Mouse (Mus musculus): ENCODE data around the gene Zc3h15. TPM values are rescaled to one million over a fixed set of nuclear protein-coding genes. Genes with fewer than 3 reads are reported as not detected.
"Not testable (repeated sequence)": the region's sequence is repeated elsewhere in the genome, so short reads cannot be mapped to it uniquely, and the experiment has no call there.

Zc3h15 gene
- polyA plus RNA-seq, 1 experiment from 2014 or later: 171 TPM

DNA sequence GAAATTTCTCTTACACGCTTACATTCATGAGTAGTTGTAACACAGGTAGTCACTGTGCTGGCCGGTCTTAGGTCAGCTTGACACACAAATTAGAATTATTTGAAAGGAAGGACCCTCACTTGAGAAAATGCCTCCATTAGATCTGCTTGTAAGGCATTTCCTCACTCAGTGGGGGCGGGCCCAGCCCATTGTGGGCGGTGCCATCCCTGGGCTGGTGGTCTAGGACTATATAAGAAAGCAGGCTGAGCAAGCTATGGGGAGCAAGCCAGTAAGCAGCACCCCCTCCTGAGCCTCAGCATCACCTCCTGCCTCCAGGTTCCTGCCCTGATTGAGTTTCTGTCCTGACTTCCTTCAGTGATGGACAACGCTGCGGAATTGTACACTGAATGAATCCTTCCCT is 16.3 kb upstream of the Zc3h15 start:
- no peak for DNase-seq
- WGBS: 80% methylated on average over 6 of the region's 6 CpGs
- no peaks in the 10 kb centered on the region for H3K36me3 ChIP-seq (ENCODE audit: control insufficient read depth, insufficient read depth, low read length)
- no peak overlapping the region for H3K27ac ChIP-seq (replicated peaks; ENCODE audit: low read depth, low read length)
- no peaks in the 10 kb centered on the region for H3K9me3 ChIP-seq (ENCODE audit: control insufficient read depth, low read length)
- H3K27me3 ChIP-seq (ENCODE audit: control insufficient read depth, insufficient read depth, low read length): no peaks in the 10 kb centered on the region
- 0 out of 2 replicates have a peak overlapping the region, but pooled peaks have one; percentile 10 for H3K4me2 ChIP-seq (ENCODE audit: low read length)
- no peak overlapping the region for H3K4me3 ChIP-seq (replicated peaks; ENCODE audit: low read depth, low read length)
- H3K4me1 ChIP-seq (ENCODE audit: control insufficient read depth, insufficient read depth, low read length): no peaks in the 10 kb centered on the region
- ATAC-seq (ENCODE audit: low FRiP score, low TSS enrichment): 0 out of 2 replicates have a peak, but pooled peaks have one; percentile 31
- no peak overlapping the region for H3K9ac ChIP-seq (replicated peaks; ENCODE audit: low read length)

- WGBS: 94% methylated on average over 1 of the region's 1 CpGs
- peaks cover 12% of the 10 kb centered on the region; the same call in 1 of the 2 replicates for H3K4me1 ChIP-seq (ENCODE audit: control insufficient read depth, insufficient read depth, low read length)
- H3K4me2 ChIP-seq (ENCODE audit: low read length): no peak overlapping the region
- H3K36me3 ChIP-seq (ENCODE audit: control insufficient read depth, insufficient read depth, low read length): no peaks in the 10 kb centered on the region
- H3K9me3 ChIP-seq (ENCODE audit: control insufficient read depth, low read length): no peaks in the 10 kb centered on the region
- H3K27ac ChIP-seq (replicated peaks; ENCODE audit: low read depth, low read length): no peak overlapping the region
- no peak overlapping the region for H3K4me3 ChIP-seq (replicated peaks; ENCODE audit: low read depth, low read length)
- no peak for ATAC-seq (ENCODE audit: low FRiP score, low TSS enrichment)
- no peaks in the 10 kb centered on the region for H3K27me3 ChIP-seq (ENCODE audit: control insufficient read depth, insufficient read depth, low read length)
- no peak overlapping the region for H3K9ac ChIP-seq (replicated peaks; ENCODE audit: low read length)
- no peak for DNase-seq
These were observed 2.2 kb upstream of the Zc3h15 start for GRCm38 (mm10) chr2:83641993-83642392.

DNA sequence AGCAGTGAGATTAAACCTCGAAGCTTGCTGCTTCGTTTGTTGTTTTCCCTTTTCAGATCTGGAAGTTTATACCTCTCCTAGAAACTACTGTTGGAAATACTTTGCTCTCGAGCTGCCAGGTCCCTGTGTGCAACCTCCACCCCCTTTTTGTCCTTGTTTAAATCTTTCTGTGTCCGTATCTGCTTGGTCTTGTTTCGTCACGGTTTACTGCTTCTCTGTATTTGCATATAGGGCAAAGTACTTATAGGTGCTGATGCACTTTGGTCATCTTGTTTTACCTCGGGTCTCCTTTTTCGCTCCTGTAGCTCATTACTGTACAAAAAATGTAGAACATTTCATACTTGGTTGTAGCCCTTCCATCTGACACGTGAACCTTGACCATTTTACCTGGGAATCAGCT is 4.7 kb downstream of the Zc3h15 start:
- no peak for DNase-seq
- WGBS: 79% methylated on average over 9 of the region's 9 CpGs
- Histone ChIP-seq H3K27ac (replicated peaks; ENCODE audit: low read depth, low read length) (no peak overlapping the region), H3K27me3 (ENCODE audit: control insufficient read depth, insufficient read depth, low read length) (no peaks in the 10 kb centered on the region), H3K36me3 (ENCODE audit: control insufficient read depth, insufficient read depth, low read length) (peaks cover 4% of the 10 kb centered on the region; the same call in 1 of the 2 replicates), H3K9ac (replicated peaks; ENCODE audit: low read length) (no peak overlapping the region), H3K4me2 (ENCODE audit: low read length) (no peak overlapping the region), H3K9me3 (ENCODE audit: control insufficient read depth, low read length) (no peaks in the 10 kb centered on the region), H3K4me3 (replicated peaks; ENCODE audit: low read depth, low read length) (no peak overlapping the region), H3K4me1 (ENCODE audit: control insufficient read depth, insufficient read depth, low read length) (peaks cover 15% of the 10 kb centered on the region; the same call in 1 of the 2 replicates)
- no peak for ATAC-seq (ENCODE audit: low FRiP score, low TSS enrichment)

- Histone ChIP-seq H3K27me3 (ENCODE audit: control insufficient read depth, insufficient read depth, low read length) (no peaks in the 10 kb centered on the region), H3K36me3 (ENCODE audit: control insufficient read depth, insufficient read depth, low read length) (peaks cover 19% of the 10 kb centered on the region), H3K27ac (replicated peaks; ENCODE audit: low read depth, low read length) (no peak overlapping the region), H3K4me3 (replicated peaks; ENCODE audit: low read depth, low read length) (no peak overlapping the region), H3K9me3 (ENCODE audit: control insufficient read depth, low read length) (no peaks in the 10 kb centered on the region), H3K9ac (replicated peaks; ENCODE audit: low read length) (no peak overlapping the region), H3K4me2 (ENCODE audit: low read length) (no peak overlapping the region), H3K4me1 (ENCODE audit: control insufficient read depth, insufficient read depth, low read length) (0 out of 2 replicates have a peak, but pooled peaks cover 2% of the 10 kb centered on the region)
- ATAC-seq (ENCODE audit: low FRiP score, low TSS enrichment): no peak
- DNase-seq: no peak
These were observed 8.4 kb downstream of the Zc3h15 start for GRCm38 (mm10) chr2:83652606-83653005.

DNA sequence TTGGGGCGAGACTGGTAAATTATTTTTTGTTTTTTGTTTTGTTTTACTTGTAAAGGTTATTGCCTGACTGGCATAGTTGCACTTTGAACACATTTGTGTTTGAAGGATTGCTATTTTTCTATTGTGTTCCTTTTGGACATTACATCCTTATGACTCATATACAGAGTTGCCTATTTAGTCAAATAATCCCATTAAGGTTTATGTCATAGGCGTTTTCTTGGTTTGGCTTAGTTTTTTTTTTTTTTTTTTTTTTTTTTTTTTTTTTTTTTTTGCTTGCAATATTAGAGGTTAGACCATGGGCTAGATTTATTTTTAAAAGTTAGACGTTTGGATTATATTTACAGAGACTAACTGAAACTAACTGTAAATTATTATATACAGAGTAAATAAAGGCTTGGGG is 15.0 kb downstream of the Zc3h15 start:
- no peak overlapping the region for H3K9ac ChIP-seq (replicated peaks; ENCODE audit: low read length)
- ATAC-seq (ENCODE audit: low FRiP score, low TSS enrichment) (no peak), DNase-seq (no peak)
- no peak overlapping the region for H3K4me2 ChIP-seq (ENCODE audit: low read length)
- WGBS: 86% methylated on average over 3 of the region's 3 CpGs
- H3K27ac ChIP-seq (replicated peaks; ENCODE audit: low read depth, low read length): no peak overlapping the region
- H3K4me1 ChIP-seq (ENCODE audit: control insufficient read depth, insufficient read depth, low read length): no peaks in the 10 kb centered on the region
- H3K36me3 ChIP-seq (ENCODE audit: control insufficient read depth, insufficient read depth, low read length): peaks cover 46% of the 10 kb centered on the region
- H3K4me3 ChIP-seq (replicated peaks; ENCODE audit: low read depth, low read length): no peak overlapping the region
- H3K27me3 ChIP-seq (ENCODE audit: control insufficient read depth, insufficient read depth, low read length): no peaks in the 10 kb centered on the region
- H3K9me3 ChIP-seq (ENCODE audit: control insufficient read depth, low read length): no peaks in the 10 kb centered on the region

GRCm38 (mm10) chr2:83660114-83660513 is 15.9 kb downstream of the Zc3h15 start:
- Histone ChIP-seq H3K27ac (replicated peaks; ENCODE audit: low read depth, low read length) (no peak overlapping the region), H3K4me3 (replicated peaks; ENCODE audit: low read depth, low read length) (no peak overlapping the region), H3K27me3 (ENCODE audit: control insufficient read depth, insufficient read depth, low read length) (no peaks in the 10 kb centered on the region), H3K9ac (replicated peaks; ENCODE audit: low read length) (no peak overlapping the region), H3K4me2 (ENCODE audit: low read length) (no peak overlapping the region), H3K36me3 (ENCODE audit: control insufficient read depth, insufficient read depth, low read length) (peaks cover 45% of the 10 kb centered on the region), H3K9me3 (ENCODE audit: control insufficient read depth, low read length) (no peaks in the 10 kb centered on the region), H3K4me1 (ENCODE audit: control insufficient read depth, insufficient read depth, low read length) (no peaks in the 10 kb centered on the region)
- 75% methylated on average over 1 of the region's 1 CpGs for WGBS
- ATAC-seq (ENCODE audit: low FRiP score, low TSS enrichment) (no peak), DNase-seq (peak; percentile 14)

DNA sequence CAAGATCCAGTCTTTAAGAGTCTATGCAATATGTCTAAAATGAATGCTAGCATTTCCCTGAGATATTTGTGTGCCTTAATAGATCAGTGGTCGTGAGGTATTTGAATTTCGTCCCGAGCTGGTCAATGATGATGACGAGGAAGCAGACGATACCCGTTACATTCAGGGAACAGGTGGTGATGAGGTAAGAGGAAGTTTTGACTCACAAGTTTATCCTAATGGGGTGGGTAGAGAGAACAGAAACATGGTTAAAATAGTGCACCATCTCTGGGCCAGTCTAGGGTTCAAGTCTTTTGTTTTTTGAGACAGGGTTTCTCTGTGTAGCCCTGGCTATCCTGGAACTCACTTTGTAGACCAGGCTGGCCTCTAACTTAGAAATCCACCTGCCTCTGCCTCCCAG is 17.1 kb downstream of the Zc3h15 start:
- 97% methylated on average over 6 of the region's 6 CpGs for WGBS
- H3K4me3 ChIP-seq (replicated peaks; ENCODE audit: low read depth, low read length): no peak overlapping the region
- H3K9me3 ChIP-seq (ENCODE audit: control insufficient read depth, low read length): no peaks in the 10 kb centered on the region
- ATAC-seq (ENCODE audit: low FRiP score, low TSS enrichment): no peak
- H3K36me3 ChIP-seq (ENCODE audit: control insufficient read depth, insufficient read depth, low read length): peaks cover 39% of the 10 kb centered on the region
- H3K4me1 ChIP-seq (ENCODE audit: control insufficient read depth, insufficient read depth, low read length): no peaks in the 10 kb centered on the region
- DNase-seq: no peak
- H3K9ac ChIP-seq (replicated peaks; ENCODE audit: low read length): no peak overlapping the region
- H3K4me2 ChIP-seq (ENCODE audit: low read length): no peak overlapping the region
- no peak overlapping the region for H3K27ac ChIP-seq (replicated peaks; ENCODE audit: low read depth, low read length)
- no peaks in the 10 kb centered on the region for H3K27me3 ChIP-seq (ENCODE audit: control insufficient read depth, insufficient read depth, low read length)

- not testable (repeated sequence) for H3K27me3 ChIP-seq (ENCODE audit: control insufficient read depth, insufficient read depth, low read length); ATAC-seq (ENCODE audit: low FRiP score, low TSS enrichment); H3K4me2 ChIP-seq (ENCODE audit: low read length); H3K4me3 ChIP-seq (replicated peaks; ENCODE audit: low read depth, low read length); H3K4me1 ChIP-seq (ENCODE audit: control insufficient read depth, insufficient read depth, low read length); H3K9ac ChIP-seq (replicated peaks; ENCODE audit: low read length); DNase-seq; H3K27ac ChIP-seq (replicated peaks; ENCODE audit: low read depth, low read length); H3K9me3 ChIP-seq (ENCODE audit: control insufficient read depth, low read length)
- 97% methylated on average over 2 of the region's 2 CpGs for WGBS
- peaks cover 28% of the 10 kb centered on the region for H3K36me3 ChIP-seq (ENCODE audit: control insufficient read depth, insufficient read depth, low read length)
These were observed 20.8 kb downstream of the Zc3h15 start for GRCm38 (mm10) chr2:83665051-83665450.

DNA sequence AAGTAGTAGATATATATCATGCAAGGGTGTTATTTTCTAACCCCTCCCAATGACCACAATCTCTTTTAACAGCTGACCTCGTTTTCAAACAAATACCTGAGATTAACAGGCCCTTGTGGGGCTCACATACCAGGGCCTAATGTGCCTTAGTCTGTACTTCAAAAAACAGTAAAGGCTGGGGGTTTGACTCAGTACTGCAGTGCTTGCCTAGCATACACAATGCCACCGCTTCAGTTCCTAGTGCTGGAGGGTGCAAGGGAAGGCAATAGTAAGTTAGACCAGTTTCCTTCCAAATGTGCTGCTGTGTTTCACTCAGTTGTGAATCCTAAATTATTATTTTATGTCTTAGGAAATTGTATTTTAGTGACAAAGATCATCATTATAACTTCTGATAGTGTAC is 23.2 kb downstream of the Zc3h15 start:
- ATAC-seq (ENCODE audit: low FRiP score, low TSS enrichment) (no peak), DNase-seq (no peak)
- Histone ChIP-seq H3K4me3 (replicated peaks; ENCODE audit: low read depth, low read length) (no peak overlapping the region), H3K4me1 (ENCODE audit: control insufficient read depth, insufficient read depth, low read length) (no peaks in the 10 kb centered on the region), H3K4me2 (ENCODE audit: low read length) (no peak overlapping the region), H3K27me3 (ENCODE audit: control insufficient read depth, insufficient read depth, low read length) (no peaks in the 10 kb centered on the region), H3K27ac (replicated peaks; ENCODE audit: low read depth, low read length) (no peak overlapping the region), H3K9ac (replicated peaks; ENCODE audit: low read length) (no peak overlapping the region), H3K36me3 (ENCODE audit: control insufficient read depth, insufficient read depth, low read length) (peaks cover 18% of the 10 kb centered on the region; the same call in 1 of the 2 replicates), H3K9me3 (ENCODE audit: control insufficient read depth, low read length) (no peaks in the 10 kb centered on the region)
- WGBS: 87% methylated on average over 2 of the region's 2 CpGs

Data from midbrain, embryonic 14.5 days (tissue).